Mouse (Mus musculus) kidney, adult 2 months (tissue): ENCODE measurements at regions not wholly inside any gene's neighbourhood (a gene's known extent, or its start where the extent isn't known, plus 50 kb on each side); places are given as distances from the start of the nearest gene placed in this dataset.

Experiments
- CTCF ChIP-seq: fragments of 200-500 bp; conservative IDR thresholded peaks from 2 replicates; pipeline ENCODE4 v1.5.1; 2011; ENCODE audit warnings: low read depth, mild to moderate bottlenecking, control low read depth, low read length, moderate library complexity, mixed read lengths; ENCODE audit not compliant: insufficient read depth, insufficient read length
- POLR2A ChIP-seq: fragments of 200-500 bp; IDR thresholded peaks from one replicate; pipeline ENCODE4 v1.6.1; 2011; ENCODE audit warnings: low read depth, low read length, control low read depth

DNA sequence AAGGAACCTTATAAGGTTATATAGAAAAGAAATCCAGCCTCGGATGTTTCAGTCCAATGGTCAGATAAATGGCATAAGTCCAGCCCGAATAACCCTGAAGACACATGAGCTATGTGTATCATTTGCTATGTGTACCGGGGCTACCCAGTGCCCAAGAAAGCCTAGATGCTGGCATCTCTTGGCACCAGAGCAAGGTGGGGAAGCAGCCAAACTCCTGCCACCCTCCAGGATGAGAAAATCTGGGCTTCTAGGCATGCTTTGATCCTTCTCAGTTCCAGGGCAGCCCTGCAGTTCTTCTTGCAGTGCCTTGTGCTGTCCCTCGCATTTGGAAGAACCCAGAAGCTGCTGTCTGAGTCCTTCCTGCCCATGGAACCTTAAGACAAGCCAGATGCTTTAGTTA, 149.8 kb upstream of the Ncam1 start:
- TF ChIP-seq CTCF (no peak), POLR2A (no peak)
